Mouse (Mus musculus) forebrain, embryonic 15.5 days (tissue): ENCODE results near the gene Misp. TPM values are rescaled to one million over a fixed set of nuclear protein-coding genes. Genes with fewer than 3 reads are reported as not detected.

ENCODE experiments used
- ATAC-seq: fragments of 200-750 bp; cut with Nextera tagmentation; replicated peaks from 2 replicates; pipeline ENCODE4 v1.8.0; 2017; ENCODE audit warnings: mild to moderate bottlenecking, moderate TSS enrichment, moderate library complexity
- H3K27ac ChIP-seq: fragments of 300-500 bp; sonication (generic); replicated peaks from 2 replicates; pipeline ENCODE4 v1.5.1; 2015; ENCODE audit warnings: mild to moderate bottlenecking, inconsistent platforms
- H3K27me3 ChIP-seq: fragments of 300-500 bp; sonication (generic); 2 replicates; pipeline ENCODE4 v1.6.1; 2015; ENCODE audit warnings: inconsistent platforms
- H3K36me3 ChIP-seq: fragments of 300-500 bp; sonication (generic); 2 replicates; pipeline ENCODE4 v1.6.1; 2015; ENCODE audit warnings: mild to moderate bottlenecking, inconsistent platforms
- H3K4me1 ChIP-seq: fragments of 300-500 bp; sonication (generic); 2 replicates; pipeline ENCODE4 v1.6.1; 2015; ENCODE audit warnings: inconsistent platforms
- H3K4me2 ChIP-seq: fragments of 300-500 bp; sonication (generic); replicated peaks from 2 replicates; pipeline ENCODE4 v1.6.1; 2015; ENCODE audit warnings: mild to moderate bottlenecking, inconsistent platforms
- H3K4me3 ChIP-seq: fragments of 300-500 bp; sonication (generic); 2 replicates; pipeline ENCODE4 v1.5.1; 2015; ENCODE audit warnings: mild to moderate bottlenecking, inconsistent platforms
- H3K9ac ChIP-seq: fragments of 300-500 bp; sonication (generic); replicated peaks from 2 replicates; pipeline ENCODE4 v1.6.1; 2015; ENCODE audit warnings: mild to moderate bottlenecking, inconsistent platforms
- H3K9me3 ChIP-seq: fragments of 300-500 bp; sonication (generic); 2 replicates; pipeline ENCODE4 v1.6.1; 2016; ENCODE audit warnings: inconsistent platforms
- WGBS: fragments of 180-500 bp; shearing (Covaris S2); methylation state at CpG from one replicate; pipeline ENCODE4 v1.1.7; 2015; ENCODE audit warnings: mixed read lengths; 5-methylcytosine and 5-hydroxymethylcytosine counted together
- polyA plus RNA-seq: library from polyadenylated mRNA; unstranded; fragments of >200 nt; fragmentation: Nextera tagmentation; extraction: Ambion mirVana; gene quantifications from 2 replicates; pipeline ENCODE4 v1.2.1, GENCODE M21; 2015

The Misp gene
- polyA plus RNA-seq, 1 experiment from 2014 or later = 0.66 TPM

GRCm38 (mm10) chr10:79798289-79798928, 22.4 kb upstream of the Misp start:
- Histone ChIP-seq H3K4me2 (no peak overlapping the region), H3K4me1 (peaks cover 71% of the 10 kb centered on the region)

GRCm38 (mm10) chr10:79800508-79800907, 20.3 kb upstream of the Misp start:
- H3K4me2 ChIP-seq = no peak overlapping the region
- H3K9me3 ChIP-seq = no peaks in the 10 kb centered on the region
- no peaks in the 10 kb centered on the region for H3K36me3 ChIP-seq
- no peak overlapping the region for H3K4me3 ChIP-seq
- H3K27ac ChIP-seq = no peak overlapping the region
- H3K27me3 ChIP-seq = no peaks in the 10 kb centered on the region
- no peak overlapping the region for H3K9ac ChIP-seq
- H3K4me1 ChIP-seq = peaks cover 80% of the 10 kb centered on the region
- 80% methylated on average over 11 of the region's 11 CpGs for WGBS
- ATAC-seq = no peak

More at GRCm38 (mm10) chr10:79798289-79798928, 22.4 kb upstream of the Misp start:
- Histone ChIP-seq H3K9me3 (no peaks in the 10 kb centered on the region), H3K27me3 (no peaks in the 10 kb centered on the region), H3K36me3 (no peaks in the 10 kb centered on the region), H3K27ac (no peak overlapping the region), H3K9ac (no peak overlapping the region), H3K4me3 (no peak overlapping the region)
- WGBS = 88% methylated on average over 12 of the region's 12 CpGs
- ATAC-seq = no peak

GRCm38 (mm10) chr10:79801837-79802236, 19.0 kb upstream of the Misp start:
- Histone ChIP-seq H3K27me3 (no peaks in the 10 kb centered on the region), H3K36me3 (peaks cover 3% of the 10 kb centered on the region; the same call in 1 of the 2 replicates), H3K27ac (peak overlapping the region; percentile 87), H3K4me2 (0 out of 2 replicates have a peak overlapping the region, but pooled peaks have one; percentile 11), H3K4me1 (peaks cover 75% of the 10 kb centered on the region), H3K9me3 (no peaks in the 10 kb centered on the region), H3K4me3 (no peak overlapping the region), H3K9ac (no peak overlapping the region)
- WGBS = 24% methylated on average over 3 of the region's 3 CpGs
- no peak for ATAC-seq

GRCm38 (mm10) chr10:79802331-79802971, 18.3 kb upstream of the Misp start:
- H3K4me2 ChIP-seq = peak overlapping the region; percentile 11; the same call in 1 of the 2 replicates
- peaks cover 9% of the 10 kb centered on the region; the same call in 1 of the 2 replicates for H3K36me3 ChIP-seq
- H3K27ac ChIP-seq = peak overlapping the region; percentile 87
- H3K4me1 ChIP-seq = peaks cover 69% of the 10 kb centered on the region
- 23% methylated on average over 11 of the region's 11 CpGs for WGBS
- no peak overlapping the region for H3K4me3 ChIP-seq
- no peak overlapping the region; the same call in 1 of the 2 replicates for H3K9ac ChIP-seq
- ATAC-seq = no peak
- no peaks in the 10 kb centered on the region for H3K27me3 ChIP-seq
- H3K9me3 ChIP-seq = no peaks in the 10 kb centered on the region

- Histone ChIP-seq H3K36me3 (peaks cover 22% of the 10 kb centered on the region), H3K9ac (peak overlapping the region; percentile 17), H3K27ac (peak overlapping the region; percentile 87), H3K4me1 (peaks cover 60% of the 10 kb centered on the region), H3K27me3 (no peaks in the 10 kb centered on the region), H3K4me3 (peak overlapping the region; percentile 27), H3K4me2 (peak overlapping the region; percentile 49), H3K9me3 (no peaks in the 10 kb centered on the region)
- 2% methylated on average over 29 of the region's 29 CpGs for WGBS
- ATAC-seq = peak; percentile 97
Measured at GRCm38 (mm10) chr10:79803716-79804323, 17.0 kb upstream of the Misp start.

- ATAC-seq = no peak
- H3K9ac ChIP-seq = no peak overlapping the region
- H3K27ac ChIP-seq = 0 out of 2 replicates have a peak overlapping the region, but pooled peaks have one; percentile 4
- no peak overlapping the region for H3K4me3 ChIP-seq
- 81% methylated on average over 11 of the region's 11 CpGs for WGBS
- H3K36me3 ChIP-seq = peaks cover 38% of the 10 kb centered on the region
- no peak overlapping the region for H3K4me2 ChIP-seq
- peaks cover 55% of the 10 kb centered on the region for H3K4me1 ChIP-seq
- no peaks in the 10 kb centered on the region for H3K9me3 ChIP-seq
- no peaks in the 10 kb centered on the region for H3K27me3 ChIP-seq
Measured at GRCm38 (mm10) chr10:79805636-79806035, 15.2 kb upstream of the Misp start.

- ATAC-seq = no peak
- Histone ChIP-seq H3K27me3 (no peaks in the 10 kb centered on the region), H3K4me1 (peaks cover 49% of the 10 kb centered on the region), H3K4me3 (no peak overlapping the region), H3K9me3 (no peaks in the 10 kb centered on the region), H3K27ac (0 out of 2 replicates have a peak overlapping the region, but pooled peaks have one; percentile 4), H3K9ac (no peak overlapping the region), H3K4me2 (no peak overlapping the region), H3K36me3 (peaks cover 45% of the 10 kb centered on the region)
- WGBS = 92% methylated on average over 9 of the region's 9 CpGs
Measured at GRCm38 (mm10) chr10:79806331-79806730, 14.5 kb upstream of the Misp start.

GRCm38 (mm10) chr10:79806972-79807371, 13.8 kb upstream of the Misp start:
- Histone ChIP-seq H3K4me2 (no peak overlapping the region), H3K9ac (no peak overlapping the region), H3K27ac (no peak overlapping the region), H3K4me1 (peaks cover 43% of the 10 kb centered on the region), H3K36me3 (peaks cover 49% of the 10 kb centered on the region), H3K9me3 (no peaks in the 10 kb centered on the region), H3K27me3 (no peaks in the 10 kb centered on the region), H3K4me3 (no peak overlapping the region)
- 88% methylated on average over 10 of the region's 10 CpGs for WGBS
- ATAC-seq = no peak

GRCm38 (mm10) chr10:79807826-79808225, 13.0 kb upstream of the Misp start:
- Histone ChIP-seq H3K4me2 (no peak overlapping the region), H3K4me3 (no peak overlapping the region), H3K9me3 (no peaks in the 10 kb centered on the region), H3K27me3 (no peaks in the 10 kb centered on the region), H3K36me3 (peaks cover 53% of the 10 kb centered on the region), H3K4me1 (peaks cover 34% of the 10 kb centered on the region), H3K9ac (no peak overlapping the region), H3K27ac (no peak overlapping the region; the same call in 1 of the 2 replicates)
- ATAC-seq = no peak
- WGBS = 66% methylated on average over 11 of the region's 11 CpGs

GRCm38 (mm10) chr10:79808728-79809127, 12.1 kb upstream of the Misp start:
- Histone ChIP-seq H3K27me3 (no peaks in the 10 kb centered on the region), H3K4me1 (peaks cover 25% of the 10 kb centered on the region), H3K27ac (no peak overlapping the region), H3K36me3 (peaks cover 56% of the 10 kb centered on the region), H3K9me3 (no peaks in the 10 kb centered on the region), H3K4me2 (no peak overlapping the region), H3K4me3 (no peak overlapping the region), H3K9ac (no peak overlapping the region)
- 93% methylated on average over 11 of the region's 11 CpGs for WGBS
- ATAC-seq = no peak

GRCm38 (mm10) chr10:79811736-79812637, 8.8 kb upstream of the Misp start:
- 0 out of 2 replicates have a peak overlapping the region, but pooled peaks have one; percentile 3 for H3K27ac ChIP-seq
- peaks cover 75% of the 10 kb centered on the region for H3K36me3 ChIP-seq
- H3K4me3 ChIP-seq = no peak overlapping the region
- H3K4me1 ChIP-seq = no peaks in the 10 kb centered on the region; the same call in 1 of the 2 replicates
- 22% methylated on average over 15 of the region's 15 CpGs for WGBS
- peak; percentile 77 for ATAC-seq
- H3K9ac ChIP-seq = no peak overlapping the region
- H3K27me3 ChIP-seq = no peaks in the 10 kb centered on the region
- H3K9me3 ChIP-seq = no peaks in the 10 kb centered on the region
- H3K4me2 ChIP-seq = no peak overlapping the region
